Mouse (Mus musculus) ES-Bruce4 (cell line): ENCODE data around the gene Lamb3.

ENCODE experiments used
- CTCF ChIP-seq: IDR thresholded peaks from one replicate; pipeline ENCODE4 v1.8.1; 2011; ENCODE audit warnings: low read depth, low read length
- POLR2A ChIP-seq: IDR thresholded peaks from one replicate; pipeline ENCODE4 v1.8.1; 2011; ENCODE audit warnings: low read length; ENCODE audit not compliant: insufficient read depth

GRCm38 (mm10) chr1:193160317-193161032 is 47.0 kb upstream of the Lamb3 start:
- TF ChIP-seq CTCF, result no peak
- TF ChIP-seq POLR2A, result no peak
